Mouse (Mus musculus): Measurements from ENCODE around the gene Telo2.

Telo2 gene

GRCm38 (mm10) chr17:25101338-25101737, 14.4 kb downstream of the Telo2 start:
- DNase-seq (ENCODE audit: low spot score in 2 of 2) = no peak

GRCm38 (mm10) chr17:25100052-25100451, 15.7 kb downstream of the Telo2 start:
- DNase-seq (ENCODE audit: low spot score in 2 of 2) = no peak

- DNase-seq (ENCODE audit: low spot score in 2 of 2) = no peak
Measured at GRCm38 (mm10) chr17:25096221-25096620, 19.5 kb downstream of the Telo2 start.

GRCm38 (mm10) chr17:25090450-25090849, 25.3 kb downstream of the Telo2 start:
- DNase-seq (ENCODE audit: low spot score in 2 of 2) = no peak

GRCm38 (mm10) chr17:25089158-25089557, 26.6 kb downstream of the Telo2 start:
- DNase-seq (ENCODE audit: low spot score in 2 of 2) = no peak

- no peak for DNase-seq (ENCODE audit: low spot score in 2 of 2)
Measured at GRCm38 (mm10) chr17:25086724-25087123, 29.0 kb downstream of the Telo2 start.

GRCm38 (mm10) chr17:25084835-25085385, 30.9 kb downstream of the Telo2 start:
- no peak for DNase-seq (ENCODE audit: low spot score in 2 of 2)

GRCm38 (mm10) chr17:25083444-25083931, 32.3 kb downstream of the Telo2 start, which contains the start of gene Tmem204:
Tmem204 (minus strand) TSS chr17:25083591.
- no peak for DNase-seq (ENCODE audit: low spot score in 2 of 2)

GRCm38 (mm10) chr17:25082887-25083286, 32.9 kb downstream of the Telo2 start:
- no peak for DNase-seq (ENCODE audit: low spot score in 2 of 2)

- DNase-seq (ENCODE audit: low spot score in 2 of 2) = no peak
Measured at GRCm38 (mm10) chr17:25082081-25082847, 33.5 kb downstream of the Telo2 start.

- DNase-seq (ENCODE audit: low spot score in 2 of 2) = no peak
Measured at GRCm38 (mm10) chr17:25080960-25081381, 34.8 kb downstream of the Telo2 start.

- no peak for DNase-seq (ENCODE audit: low spot score in 2 of 2)
Measured at GRCm38 (mm10) chr17:25080210-25080609, 35.6 kb downstream of the Telo2 start.

- peak; percentile 39 to 62 for DNase-seq (ENCODE audit: low spot score in 2 of 2)
Measured at GRCm38 (mm10) chr17:25077771-25078372, 37.9 kb downstream of the Telo2 start.

GRCm38 (mm10) chr17:25076906-25077305, 38.9 kb downstream of the Telo2 start:
- no peak for DNase-seq (ENCODE audit: low spot score in 2 of 2)

- DNase-seq (ENCODE audit: low spot score in 2 of 2) = no peak
Measured at GRCm38 (mm10) chr17:25068690-25069089, 47.1 kb downstream of the Telo2 start.

- no peak for DNase-seq (ENCODE audit: low spot score in 2 of 2)
Measured at GRCm38 (mm10) chr17:25067442-25067851, 48.3 kb downstream of the Telo2 start.

GRCm38 (mm10) chr17:25066595-25066994, 49.2 kb downstream of the Telo2 start:
- no peak for DNase-seq (ENCODE audit: low spot score in 2 of 2)

- no peak for DNase-seq (ENCODE audit: low spot score in 2 of 2)
Measured at GRCm38 (mm10) chr17:25065189-25065588, 50.6 kb downstream of the Telo2 start.

- no peak for DNase-seq (ENCODE audit: low spot score in 2 of 2)
Measured at GRCm38 (mm10) chr17:25064351-25064750, 51.4 kb downstream of the Telo2 start.

GRCm38 (mm10) chr17:25063872-25064271, 51.9 kb downstream of the Telo2 start:
- no peak for DNase-seq (ENCODE audit: low spot score in 2 of 2)

GRCm38 (mm10) chr17:25063261-25063660, 52.5 kb downstream of the Telo2 start:
- DNase-seq (ENCODE audit: low spot score in 2 of 2) = no peak

GRCm38 (mm10) chr17:25057041-25057440, 58.7 kb downstream of the Telo2 start:
- DNase-seq (ENCODE audit: low spot score in 2 of 2) = no peak

GRCm38 (mm10) chr17:25053274-25053673, 62.5 kb downstream of the Telo2 start:
- DNase-seq (ENCODE audit: low spot score in 2 of 2) = no peak

All from frontal cortex, postnatal 10 days (tissue).